Mouse (Mus musculus): ENCODE results near the gene Kif18a.

The Kif18a gene

DNA sequence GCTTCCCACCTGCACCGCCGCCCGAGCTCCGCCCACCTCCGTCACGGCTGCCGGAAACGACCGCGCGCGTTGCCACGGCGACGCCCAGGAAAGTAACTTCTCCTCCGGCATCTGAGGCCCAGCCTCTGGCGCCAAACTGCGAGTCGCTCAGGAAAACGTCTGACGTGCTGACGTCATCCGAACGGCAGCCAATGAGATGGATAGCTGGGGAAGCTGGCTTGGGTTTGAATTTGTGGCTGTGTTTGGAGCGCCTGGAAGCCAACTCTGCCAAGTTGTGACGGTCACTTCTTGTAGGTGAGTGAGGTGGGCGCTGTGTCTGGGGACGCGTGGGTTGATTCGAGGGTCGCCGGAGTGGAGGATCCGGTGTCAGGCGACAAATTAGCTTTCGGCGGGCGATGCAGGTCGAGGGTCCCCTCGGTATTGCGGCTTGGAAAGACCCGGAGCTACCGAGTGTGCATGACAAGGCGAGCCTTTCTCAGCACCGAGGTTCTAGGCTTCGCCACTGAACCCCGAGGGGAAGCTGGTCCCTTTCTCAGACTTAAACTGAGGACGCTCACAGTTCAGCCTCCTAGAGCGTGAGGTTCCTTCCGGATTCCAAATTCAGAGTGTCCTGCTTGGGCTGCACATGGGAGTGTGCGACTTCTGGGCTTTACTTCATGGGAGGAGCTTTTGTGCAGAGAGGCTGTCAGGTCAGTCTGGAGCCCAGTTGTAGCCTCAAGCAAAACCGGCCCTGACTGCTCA, at the start of gene Kif18a, which contains the start of gene Mettl15:
Kif18a (plus strand) TSS at position 139 of the 741 bp plus-strand sequence.
Mettl15 (minus strand) TSS at position 149 of the 741 bp plus-strand sequence.
- peak; percentile 95 for DNase-seq

DNA sequence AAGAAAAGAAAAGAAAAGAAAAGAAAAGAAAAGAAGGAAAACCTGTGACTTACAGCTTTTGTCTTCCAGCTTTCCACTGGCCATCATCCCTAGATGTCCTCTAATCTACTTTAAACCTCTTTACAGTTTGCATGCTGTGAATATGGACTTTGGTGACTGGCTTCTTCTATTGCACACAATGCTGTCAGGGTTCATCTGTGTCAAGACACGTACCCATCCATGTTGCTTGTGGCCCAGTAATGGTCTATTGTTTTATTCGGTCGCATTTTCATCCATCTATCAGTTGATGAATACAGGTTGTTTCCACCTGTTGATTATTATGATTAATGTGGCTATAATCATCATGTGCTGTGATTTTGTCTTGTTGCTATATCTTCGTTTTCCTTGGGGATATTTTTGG, 46.7 kb upstream of the Kif18a start:
- DNase-seq, result no peak

DNA sequence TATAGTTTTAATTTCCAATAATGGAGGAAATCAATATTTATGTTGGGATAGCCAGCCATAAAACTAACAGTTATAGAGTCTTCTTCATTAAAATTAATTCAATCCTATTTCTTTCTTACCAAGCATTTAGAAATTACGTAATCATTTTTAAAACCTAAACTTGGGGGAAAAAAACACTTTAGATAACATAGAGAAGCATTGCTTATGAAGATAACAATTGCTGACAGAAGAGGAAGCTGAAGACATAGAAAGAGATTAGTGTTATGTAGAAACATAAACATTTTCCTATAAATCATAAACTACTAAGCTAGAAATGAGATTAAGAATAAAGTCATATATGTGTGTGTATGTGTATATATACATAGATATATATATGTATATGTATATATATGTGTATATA, 44.8 kb upstream of the Kif18a start:
- DNase-seq, result no peak

DNA sequence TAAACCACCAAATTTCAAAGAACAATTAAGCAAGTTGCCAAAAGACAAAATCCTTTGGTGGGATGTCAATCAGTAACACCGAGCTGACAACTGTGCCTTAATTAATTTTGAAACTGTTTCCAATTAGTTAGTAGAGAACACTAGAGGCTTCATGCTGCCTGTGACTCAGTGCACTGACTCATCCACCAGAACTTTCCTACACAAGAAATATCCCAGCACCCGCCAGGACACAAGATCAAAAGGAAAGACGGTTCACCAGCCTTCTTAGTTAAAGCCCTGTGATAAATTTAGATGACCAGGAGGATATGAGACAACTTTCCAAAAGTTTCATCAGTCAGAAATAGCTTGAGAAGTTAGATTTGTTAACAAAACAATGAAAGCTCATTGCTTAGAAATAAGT, 38.6 kb upstream of the Kif18a start:
- DNase-seq, result no peak

DNA sequence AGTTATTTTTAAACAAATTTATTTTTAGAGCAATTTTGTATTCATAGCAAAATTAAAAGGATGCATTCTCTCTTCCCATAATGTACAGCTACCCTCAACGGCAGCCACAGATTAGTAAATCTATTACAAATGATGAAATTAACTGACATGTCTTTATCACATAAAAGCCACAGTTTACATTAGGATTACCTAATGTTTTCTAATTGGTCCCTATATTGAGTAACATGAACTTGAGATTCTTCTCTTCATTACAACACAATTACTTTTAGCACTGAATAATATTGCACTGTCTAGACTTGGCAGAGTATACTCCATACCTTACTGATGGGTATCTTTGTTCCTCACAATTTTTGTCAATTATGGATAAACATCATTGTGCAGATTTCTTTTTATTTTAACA, 17.8 kb upstream of the Kif18a start:
- DNase-seq, result no peak

DNA sequence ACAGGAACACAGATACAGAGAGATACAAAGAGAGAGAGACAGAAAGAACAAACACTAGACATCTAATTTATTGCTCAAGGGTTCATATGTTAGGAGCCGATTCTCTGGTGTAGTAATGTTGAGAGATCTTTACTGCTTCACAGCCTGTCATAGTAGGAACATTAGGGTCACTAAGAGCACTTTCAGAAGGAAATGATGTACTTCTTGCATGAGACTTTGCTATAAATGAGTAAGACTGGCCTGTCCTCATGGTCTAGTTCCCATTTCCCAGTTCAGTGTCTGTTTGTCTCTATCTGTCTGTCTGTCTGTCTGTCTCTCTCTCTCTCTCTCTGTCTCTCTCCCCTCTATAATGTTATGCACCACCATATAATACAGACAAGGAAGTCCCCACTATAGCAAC, 7.4 kb upstream of the Kif18a start:
- DNase-seq, result no peak

DNA sequence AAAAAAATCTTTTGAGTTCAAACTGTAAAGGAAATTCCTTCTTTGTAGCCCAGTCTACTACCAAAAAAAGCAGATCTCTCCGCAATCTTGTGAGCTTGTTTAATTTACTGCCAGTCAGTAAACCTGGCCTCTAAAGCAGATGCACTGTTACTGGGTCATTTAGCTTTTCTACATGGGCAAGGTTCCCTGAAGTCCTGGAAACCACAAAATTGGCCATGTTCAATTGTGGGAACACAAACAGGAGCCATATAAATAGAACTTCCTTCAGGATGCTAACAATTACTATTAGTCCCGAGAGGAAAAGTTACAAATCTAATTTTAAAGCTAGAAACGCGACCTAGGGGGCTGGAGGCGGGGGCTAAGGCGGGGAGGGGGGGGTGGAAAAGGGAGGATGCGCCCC, 2.9 kb upstream of the Kif18a start:
- no peak for DNase-seq

DNA sequence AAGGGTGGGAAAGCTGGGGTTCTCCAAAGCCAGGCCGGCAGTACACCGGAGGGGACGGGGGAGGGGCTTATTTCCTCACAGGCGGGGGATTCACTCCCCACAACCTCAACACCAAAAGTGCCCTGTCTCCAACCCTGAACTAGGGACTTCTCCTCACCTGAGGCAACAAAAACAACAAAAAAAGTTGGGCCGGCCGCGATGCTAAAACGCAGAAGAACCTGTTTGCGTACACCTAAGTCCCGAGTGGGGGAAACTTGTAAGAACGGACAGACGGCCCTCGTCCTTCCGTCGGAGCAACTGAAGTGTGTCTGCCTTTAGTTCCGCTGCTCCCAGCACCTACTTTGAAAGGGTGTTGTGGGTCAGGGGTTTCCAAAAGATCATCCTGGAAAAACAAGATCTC, 2.5 kb upstream of the Kif18a start:
- DNase-seq, result peak; percentile 52

DNA sequence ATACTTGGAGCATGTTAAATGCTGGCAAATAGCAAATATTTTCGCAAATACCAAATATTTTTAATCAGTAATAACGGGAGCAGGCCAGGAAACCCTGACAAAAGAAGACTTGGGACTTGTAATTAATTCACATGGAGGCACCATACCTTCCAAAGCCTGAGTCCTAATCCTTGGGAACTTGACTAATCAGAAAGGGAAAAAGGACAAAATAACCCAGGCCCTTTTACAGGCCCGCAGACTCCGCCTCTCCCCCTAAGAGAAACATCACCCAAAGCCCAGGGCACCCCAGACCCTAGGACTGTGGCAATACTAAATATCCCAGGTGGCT, 302 bp upstream of the Kif18a start:
- DNase-seq, result no peak

DNA sequence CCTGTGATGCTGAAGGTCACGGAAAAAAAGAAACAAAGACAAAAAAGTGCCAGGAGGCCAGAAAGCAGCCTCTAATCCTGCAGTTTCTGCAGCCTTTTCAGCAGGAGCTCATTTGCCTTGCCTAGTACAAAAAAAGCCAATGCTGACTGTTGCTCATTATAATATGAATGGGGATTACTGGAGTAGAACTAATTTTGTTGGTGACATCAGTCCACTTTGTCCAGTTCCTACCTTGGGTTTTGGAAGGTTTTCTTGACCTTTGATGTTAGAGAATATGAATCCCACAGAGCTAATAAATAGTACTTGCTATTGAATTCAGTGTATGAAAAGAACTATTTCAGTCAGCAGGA, 778 bp downstream of the Kif18a start:
- DNase-seq, result no peak

DNA sequence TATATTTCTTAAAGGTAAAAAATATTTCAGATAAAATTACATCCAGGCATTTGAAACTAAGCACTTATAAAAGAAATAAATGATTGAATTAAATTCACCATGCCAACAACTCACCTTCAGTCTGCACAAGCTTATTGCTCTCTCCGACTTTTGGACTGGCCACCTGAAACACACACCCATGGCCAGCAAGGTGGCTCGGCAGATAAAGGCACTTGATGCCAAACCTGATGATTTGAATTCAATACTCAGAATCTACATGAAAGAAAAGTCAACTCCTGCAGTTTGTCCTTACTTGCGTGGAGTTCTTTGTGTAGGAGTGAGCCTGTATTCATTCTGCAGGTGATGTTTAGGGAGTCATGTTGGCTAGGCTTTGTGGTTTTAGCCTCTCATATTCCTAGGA, 3.6 kb downstream of the Kif18a start:
- no peak for DNase-seq

DNA sequence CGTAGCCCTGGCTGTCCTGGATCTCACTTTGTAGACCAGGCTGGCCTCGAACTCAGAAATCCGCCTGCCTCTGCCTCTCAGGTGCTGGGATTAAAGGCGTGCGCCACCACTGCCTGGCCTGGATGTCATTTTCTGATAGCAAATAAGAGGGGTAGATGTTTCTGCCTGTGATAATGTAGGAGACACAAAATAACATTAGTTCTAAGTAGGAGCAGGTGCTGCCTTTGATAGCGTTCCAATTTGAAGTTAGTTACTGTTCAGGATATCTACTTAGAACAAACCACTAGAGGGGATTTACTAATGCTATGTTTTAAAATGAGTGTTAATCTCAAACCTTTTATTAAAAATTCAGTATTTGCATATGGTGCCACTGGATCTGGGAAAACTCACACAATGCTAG, 8.8 kb downstream of the Kif18a start:
- no peak for DNase-seq

DNA sequence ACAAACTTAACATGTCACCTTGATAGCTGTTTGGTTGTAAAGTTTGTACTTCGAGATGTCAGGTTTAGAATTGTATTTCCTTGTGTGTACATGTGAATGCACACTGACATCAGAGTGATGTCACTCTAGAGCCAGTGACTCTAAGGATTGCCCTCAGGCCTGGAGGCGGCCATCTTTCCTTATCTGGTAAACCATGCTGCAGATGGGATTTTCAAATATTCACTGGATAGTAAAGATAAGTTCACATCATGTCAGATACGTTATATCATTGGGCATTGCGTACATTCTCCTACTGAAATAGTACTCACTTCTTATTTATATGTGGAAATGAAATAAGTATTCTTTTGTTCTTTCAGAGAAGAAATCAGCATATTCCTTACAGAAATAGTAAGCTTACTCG, 15.7 kb downstream of the Kif18a start:
- no peak for DNase-seq

DNA sequence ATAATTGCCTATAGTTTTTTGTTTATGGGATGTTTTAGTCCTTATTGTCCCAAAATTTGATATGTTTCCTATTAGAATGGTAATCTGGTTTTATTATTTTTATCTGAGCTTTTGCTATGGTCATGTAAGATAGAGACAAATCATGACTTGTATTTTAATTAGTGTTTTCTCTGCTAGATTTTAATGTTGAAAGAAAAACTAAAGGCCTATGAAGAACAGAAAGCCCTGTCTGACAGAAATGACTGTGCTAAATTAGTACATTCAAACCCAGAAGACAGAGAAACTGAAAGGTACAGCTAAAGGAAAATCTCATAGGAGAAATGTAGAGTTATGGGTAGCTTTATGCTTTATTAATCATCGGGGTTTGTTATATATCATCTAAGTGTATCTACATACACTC, 17.6 kb downstream of the Kif18a start:
- DNase-seq, result no peak

DNA sequence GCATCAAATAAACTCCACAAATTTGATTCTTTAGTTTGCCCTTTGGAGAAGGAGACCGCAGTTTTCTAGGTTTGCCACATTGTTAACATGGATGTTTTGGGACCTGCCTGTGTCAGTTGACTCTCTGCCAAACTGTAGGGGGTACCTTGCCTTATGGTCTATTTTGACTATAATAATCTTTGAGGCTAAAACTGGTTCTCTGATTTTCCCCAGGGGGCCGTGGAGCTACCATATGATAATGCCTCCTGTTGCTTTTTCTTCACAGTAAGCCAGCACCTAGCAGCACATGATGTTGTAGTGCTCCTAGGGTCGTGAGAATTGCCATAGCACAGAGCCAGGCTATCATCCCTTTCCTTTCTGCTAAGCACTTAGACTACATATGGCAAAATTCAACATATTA, 21.7 kb downstream of the Kif18a start:
- no peak for DNase-seq

DNA sequence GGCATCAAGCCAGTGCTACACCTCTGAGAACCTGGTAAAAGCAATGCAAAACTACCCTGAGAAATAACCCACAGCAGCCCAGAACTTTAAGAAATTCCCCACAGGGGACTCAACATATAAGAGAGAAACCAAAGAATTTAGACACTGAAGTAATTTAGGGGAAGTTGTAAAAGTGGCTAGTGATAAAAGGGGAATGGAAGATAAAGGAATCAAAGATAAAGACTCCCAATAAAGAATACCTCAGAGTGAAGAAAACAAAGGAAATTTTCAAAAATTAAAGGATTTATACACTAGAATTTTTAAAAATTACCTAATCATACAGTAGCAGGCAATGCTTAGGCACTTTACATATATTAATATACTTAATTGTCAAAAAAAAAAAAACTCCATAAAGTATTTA, 23.1 kb downstream of the Kif18a start:
- no peak for DNase-seq

DNA sequence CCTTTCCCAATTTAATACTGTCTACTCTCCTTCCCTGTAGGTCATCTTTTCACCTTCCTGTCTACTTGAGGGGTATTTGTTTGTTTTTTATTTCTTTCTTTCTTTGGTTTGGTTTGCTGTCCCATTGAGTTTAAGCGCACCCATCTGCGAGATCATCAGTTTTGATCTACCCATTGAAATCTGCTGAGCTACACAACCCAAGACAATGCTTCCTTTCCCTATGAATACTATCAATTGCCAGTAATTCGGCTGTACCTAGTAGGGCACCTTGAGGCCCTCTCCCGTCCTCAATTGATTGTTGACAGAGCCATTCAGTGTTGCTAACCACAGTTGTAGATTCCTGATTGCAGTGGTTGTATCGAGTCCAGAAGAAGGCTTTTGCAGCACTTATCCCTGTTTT, 30.8 kb downstream of the Kif18a start:
- no peak for DNase-seq

DNA sequence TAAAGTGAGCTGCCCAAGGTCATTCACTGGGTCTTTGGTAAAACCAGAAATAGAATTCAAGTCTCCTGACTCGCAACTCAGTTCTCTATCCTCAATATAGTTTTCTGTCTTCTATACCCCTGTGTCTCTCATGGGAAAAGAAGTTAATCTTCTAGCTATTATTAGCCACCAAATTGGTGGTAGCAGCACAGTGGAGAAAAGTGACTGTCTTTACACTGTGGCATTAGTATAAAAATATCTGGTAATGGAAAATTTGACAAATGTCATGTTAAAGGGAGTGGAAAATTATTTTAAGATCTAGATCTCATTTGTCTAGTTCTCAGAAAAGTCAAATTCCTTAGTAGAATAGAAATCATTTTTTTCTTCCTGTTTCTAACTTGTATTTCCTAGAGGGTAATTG, 51.3 kb downstream of the Kif18a start:
- DNase-seq, result no peak

DNA sequence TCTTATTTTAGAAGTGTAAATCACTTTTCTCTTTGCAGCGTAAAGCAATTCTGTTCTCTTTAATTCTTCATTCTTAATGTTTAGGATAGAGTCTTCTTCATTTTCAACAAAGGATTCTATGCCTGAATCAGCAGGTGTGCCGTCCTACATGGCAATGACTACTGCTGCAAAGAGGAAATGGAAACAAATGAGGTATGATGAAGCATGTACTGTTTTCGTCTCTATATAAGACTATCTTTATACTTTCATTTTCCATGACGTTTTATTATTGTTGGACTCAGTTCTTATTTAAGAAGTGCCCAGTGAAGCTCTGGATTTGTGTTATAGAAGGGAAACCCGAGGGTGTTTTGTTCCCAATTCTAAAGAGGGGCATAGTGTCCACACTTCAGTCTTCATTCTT, 53.7 kb downstream of the Kif18a start:
- no peak for DNase-seq

DNA sequence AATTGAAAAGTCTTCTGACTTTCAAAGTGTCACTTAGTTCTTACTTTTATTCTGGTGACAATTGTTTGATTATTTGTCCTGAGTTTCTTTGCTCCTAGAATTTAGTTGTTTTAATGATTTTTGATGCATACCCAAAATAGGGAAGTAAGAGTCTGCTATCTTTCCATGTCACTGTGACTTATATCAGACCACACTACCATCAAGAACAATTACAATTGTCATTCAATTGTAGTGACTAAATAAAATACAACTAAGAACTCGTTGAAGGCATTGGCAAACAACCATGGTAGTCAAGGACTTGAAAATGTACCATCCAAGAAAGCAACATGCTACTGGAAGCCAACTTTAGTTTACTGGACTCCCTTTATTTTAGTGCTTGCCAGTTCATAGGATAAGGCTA, 55.2 kb downstream of the Kif18a start:
- DNase-seq, result no peak

DNA sequence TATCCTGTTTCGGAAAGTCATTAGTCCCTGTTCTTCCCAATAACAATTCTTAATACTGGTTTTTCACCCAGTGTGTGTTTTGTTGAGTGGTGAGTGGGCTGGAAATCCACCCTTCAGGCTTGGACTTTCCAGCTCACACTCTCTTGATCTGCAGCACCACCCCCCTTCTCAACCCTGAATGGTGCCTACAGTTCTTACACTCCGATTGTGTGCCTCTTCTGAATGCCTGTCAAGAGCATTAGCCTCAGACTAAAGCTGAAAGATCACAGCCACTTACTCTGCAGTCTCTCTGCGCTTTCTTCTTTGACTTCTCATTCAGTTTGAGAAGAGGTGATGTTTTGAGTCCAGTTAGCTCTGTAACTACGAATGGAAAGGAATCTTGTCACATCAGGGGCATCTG, 64.8 kb downstream of the Kif18a start:
- no peak for DNase-seq

DNA sequence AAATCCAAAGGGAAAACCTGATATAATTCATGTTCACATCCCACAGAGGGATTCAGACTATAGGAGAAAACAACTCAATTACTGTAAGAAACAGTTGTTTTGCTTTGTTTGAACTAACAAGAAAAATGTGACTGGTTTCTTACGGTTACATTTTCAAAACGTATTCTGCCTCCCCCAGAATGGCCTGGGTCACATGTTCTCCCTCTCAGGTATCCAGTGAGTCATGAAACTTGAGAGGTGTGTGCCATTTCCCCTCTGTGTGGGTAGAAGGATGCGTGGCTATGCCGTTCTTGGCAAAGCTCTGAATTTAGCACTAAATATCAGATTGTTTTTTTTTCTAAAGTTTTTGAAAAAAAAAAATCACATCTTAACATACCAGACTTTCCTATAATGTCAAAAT, 68.2 kb downstream of the Kif18a start:
- no peak for DNase-seq

DNA sequence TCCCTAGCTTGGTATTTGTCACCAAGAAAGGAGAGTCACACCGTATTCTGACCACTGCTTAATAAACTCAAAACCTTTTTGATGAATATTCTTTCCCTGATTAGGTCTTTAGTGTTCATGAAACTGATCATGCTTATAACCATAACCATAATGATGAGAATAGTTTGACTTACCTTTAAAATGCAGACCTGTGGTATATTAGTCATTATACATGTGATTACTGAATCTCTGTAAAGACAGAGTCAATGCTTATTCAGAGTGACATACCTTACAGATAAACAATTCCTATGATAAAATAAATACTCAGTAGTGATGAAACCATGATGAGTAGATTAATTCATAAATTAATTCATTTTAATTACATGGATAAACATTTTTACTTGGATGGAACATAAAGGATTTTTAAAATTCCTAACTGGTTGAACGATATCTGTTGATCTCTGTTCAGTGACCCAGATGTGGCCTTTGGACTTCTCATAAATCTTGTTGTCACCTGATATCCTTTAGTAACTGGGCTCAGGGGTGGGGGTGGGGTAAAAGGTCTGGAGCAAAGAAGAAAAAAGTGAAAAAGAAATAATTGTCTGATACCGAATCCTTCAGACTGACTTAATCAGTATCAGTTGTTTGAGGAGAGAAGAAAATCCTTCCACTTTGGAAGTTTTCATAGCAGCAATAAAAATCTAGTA, 78.1 kb downstream of the Kif18a start:
- DNase-seq, result no peak

DNA sequence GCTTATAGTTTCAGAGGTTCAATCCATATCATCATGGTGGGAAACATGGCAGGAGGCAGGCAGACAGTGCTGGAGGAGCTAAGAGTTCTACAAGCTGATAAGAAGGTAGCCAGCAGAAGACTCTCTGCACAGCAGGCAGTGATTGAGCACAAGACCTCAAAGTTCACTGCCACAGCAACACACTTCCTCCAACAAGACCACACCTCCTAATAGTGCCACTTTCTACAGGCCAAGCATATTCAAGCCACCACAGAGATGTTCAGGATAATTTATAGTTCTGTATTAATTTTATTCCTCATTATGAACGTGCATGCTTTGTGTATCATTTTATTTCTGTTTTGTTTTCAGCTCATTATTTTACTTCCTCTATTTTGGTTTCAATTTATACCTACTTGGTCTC, 85.4 kb downstream of the Kif18a start:
- DNase-seq, result no peak

DNA sequence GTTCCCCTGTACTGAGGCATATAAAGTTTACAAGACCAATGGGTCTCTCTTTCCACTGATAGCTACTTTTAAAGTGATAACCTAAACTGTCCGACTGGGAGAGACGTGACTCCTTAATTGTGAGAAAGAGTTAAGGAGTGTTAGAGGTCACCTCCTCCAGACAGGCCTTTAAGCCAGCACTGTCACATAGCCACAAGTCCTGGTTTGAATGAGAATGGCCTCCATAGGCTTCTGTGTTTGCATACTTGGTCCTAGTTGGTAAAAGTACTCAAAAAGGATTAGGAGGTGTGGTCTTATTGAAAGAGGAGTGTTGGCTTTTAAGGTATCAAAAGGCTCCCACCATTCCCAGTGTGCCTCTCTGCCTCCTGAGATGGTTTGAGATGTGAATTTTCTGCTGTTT, 94.3 kb downstream of the Kif18a start:
- no peak for DNase-seq

Data from lung, postnatal 14 days (tissue).